Mouse (Mus musculus) heart, embryonic 11.5 days (tissue): ENCODE results near the gene Tceanc2. TPM values are rescaled to one million over a fixed set of nuclear protein-coding genes. Genes with fewer than 3 reads are reported as not detected.
"Not testable (repeated sequence)": the region's sequence is repeated elsewhere in the genome, so short reads cannot be mapped to it uniquely, and the experiment has no call there.

Experiments used
- ATAC-seq: fragments of 200-750 bp; cut with Nextera tagmentation; replicated peaks from 2 replicates; pipeline ENCODE4 v1.8.0; 2017; ENCODE audit warnings: moderate library complexity; ENCODE audit not compliant: insufficient number of reproducible peaks, low FRiP score, low TSS enrichment
- H3K27ac ChIP-seq: fragments of 300-500 bp; sonication (generic); 2 replicates; pipeline ENCODE4 v1.5.1; 2014; ENCODE audit warnings: mild to moderate bottlenecking, low read depth, low read length
- H3K27me3 ChIP-seq: fragments of 300-500 bp; sonication (generic); 2 replicates; pipeline ENCODE4 v1.6.1; 2014; ENCODE audit warnings: mild to moderate bottlenecking, low read length, mixed read lengths; ENCODE audit not compliant: control insufficient read depth, insufficient read depth
- H3K36me3 ChIP-seq: fragments of 300-500 bp; sonication (generic); 2 replicates; pipeline ENCODE4 v1.6.1; 2014; ENCODE audit warnings: mild to moderate bottlenecking, low read length, moderate library complexity, mixed read lengths; ENCODE audit not compliant: control insufficient read depth, insufficient read depth
- H3K4me1 ChIP-seq: fragments of 300-500 bp; sonication (generic); 2 replicates; pipeline ENCODE4 v1.6.1; 2014; ENCODE audit warnings: low read length; ENCODE audit not compliant: control insufficient read depth, insufficient read depth
- H3K4me2 ChIP-seq: fragments of 300-500 bp; sonication (generic); 2 replicates; pipeline ENCODE4 v1.6.1; 2014; ENCODE audit warnings: mild to moderate bottlenecking, moderate library complexity
- H3K4me3 ChIP-seq: fragments of 300-500 bp; sonication (generic); 2 replicates; pipeline ENCODE4 v1.5.1; 2014; ENCODE audit warnings: low read depth, low read length
- H3K9ac ChIP-seq: fragments of 300-500 bp; sonication (generic); 2 replicates; pipeline ENCODE4 v1.6.1; 2014; ENCODE audit warnings: mild to moderate bottlenecking, low read depth, low read length, moderate library complexity
- H3K9me3 ChIP-seq: fragments of 300-500 bp; sonication (generic); replicated peaks from 2 replicates; pipeline ENCODE4 v1.6.1; 2016; ENCODE audit warnings: low read length; ENCODE audit not compliant: control insufficient read depth
- WGBS: fragments of 180-500 bp; shearing (Covaris S2); extraction: QIAGEN DNeasy Blood & Tissue Kit; methylation state at CpG from one replicate; pipeline ENCODE4 v1.1.7; 2014; ENCODE audit not compliant: insufficient replicate concordance; 5-methylcytosine and 5-hydroxymethylcytosine counted together
- polyA plus RNA-seq: library from polyadenylated mRNA; unstranded; fragments of >200 nt; fragmentation: Nextera tagmentation; extraction: Ambion mirVana; gene quantifications from 2 replicates; pipeline ENCODE4 v1.2.1, GENCODE M21; 2014

Tceanc2 gene
- polyA plus RNA-seq, 1 experiment from 2014 or later, result 19.0 TPM

GRCm38 (mm10) chr4:107114278-107114677, 64.6 kb downstream of the Tceanc2 start:
- Histone ChIP-seq H3K4me3 (no peak overlapping the region), H3K36me3 (no peaks in the 10 kb centered on the region), H3K9me3 (no peaks in the 10 kb centered on the region), H3K4me1 (no peaks in the 10 kb centered on the region), H3K27ac (no peak overlapping the region), H3K9ac (no peak overlapping the region), H3K27me3 (no peaks in the 10 kb centered on the region), H3K4me2 (no peak overlapping the region)
- WGBS, result 47% methylated on average over 8 of the region's 8 CpGs
- no peak for ATAC-seq

- not testable (repeated sequence) for H3K9ac ChIP-seq, H3K27me3 ChIP-seq, ATAC-seq, H3K4me2 ChIP-seq, H3K4me3 ChIP-seq, H3K27ac ChIP-seq, H3K36me3 ChIP-seq, H3K9me3 ChIP-seq, H3K4me1 ChIP-seq
- WGBS, result 79% methylated on average over 6 of the region's 6 CpGs
These were observed 69.7 kb downstream of the Tceanc2 start for GRCm38 (mm10) chr4:107109181-107109580.

DNA sequence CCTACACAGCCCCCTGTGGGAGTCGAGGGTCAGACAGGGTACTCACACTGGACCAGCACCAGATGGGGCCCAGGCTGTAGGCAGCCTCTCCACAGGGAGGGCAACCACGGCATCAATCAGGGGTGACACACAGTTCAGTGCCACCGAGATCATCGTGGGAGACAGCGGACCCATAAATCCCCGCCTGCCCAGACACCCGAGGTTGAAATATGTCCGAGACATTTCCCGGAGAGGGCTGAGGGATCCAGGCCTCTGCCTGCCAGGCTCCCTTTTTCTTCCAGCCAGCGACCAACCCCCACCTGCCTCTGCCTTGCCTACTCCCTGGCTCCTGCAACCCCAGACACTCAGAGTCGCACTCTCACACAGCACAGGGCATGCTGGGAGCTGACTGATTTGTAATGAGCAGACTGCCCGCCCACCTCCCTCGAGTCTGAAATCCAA, 70.6 kb downstream of the Tceanc2 start:
- no peaks in the 10 kb centered on the region for H3K9me3 ChIP-seq
- H3K4me1 ChIP-seq, result 0 out of 2 replicates have a peak, but pooled peaks cover 2% of the 10 kb centered on the region
- no peak overlapping the region for H3K4me2 ChIP-seq
- no peaks in the 10 kb centered on the region for H3K27me3 ChIP-seq
- WGBS, result 53% methylated on average over 13 of the region's 13 CpGs
- no peak overlapping the region for H3K27ac ChIP-seq
- no peak for ATAC-seq
- no peak overlapping the region for H3K9ac ChIP-seq
- no peak overlapping the region for H3K4me3 ChIP-seq
- H3K36me3 ChIP-seq, result no peaks in the 10 kb centered on the region

GRCm38 (mm10) chr4:107106777-107107176, 72.1 kb downstream of the Tceanc2 start:
- no peak overlapping the region for H3K4me2 ChIP-seq
- WGBS, result 83% methylated on average over 16 of the region's 16 CpGs
- H3K27me3 ChIP-seq, result no peaks in the 10 kb centered on the region
- ATAC-seq, result no peak
- 0 out of 2 replicates have a peak, but pooled peaks cover 5% of the 10 kb centered on the region for H3K4me1 ChIP-seq
- no peaks in the 10 kb centered on the region for H3K36me3 ChIP-seq
- H3K9me3 ChIP-seq, result no peaks in the 10 kb centered on the region
- H3K9ac ChIP-seq, result no peak overlapping the region
- H3K27ac ChIP-seq, result no peak overlapping the region
- H3K4me3 ChIP-seq, result no peak overlapping the region

DNA sequence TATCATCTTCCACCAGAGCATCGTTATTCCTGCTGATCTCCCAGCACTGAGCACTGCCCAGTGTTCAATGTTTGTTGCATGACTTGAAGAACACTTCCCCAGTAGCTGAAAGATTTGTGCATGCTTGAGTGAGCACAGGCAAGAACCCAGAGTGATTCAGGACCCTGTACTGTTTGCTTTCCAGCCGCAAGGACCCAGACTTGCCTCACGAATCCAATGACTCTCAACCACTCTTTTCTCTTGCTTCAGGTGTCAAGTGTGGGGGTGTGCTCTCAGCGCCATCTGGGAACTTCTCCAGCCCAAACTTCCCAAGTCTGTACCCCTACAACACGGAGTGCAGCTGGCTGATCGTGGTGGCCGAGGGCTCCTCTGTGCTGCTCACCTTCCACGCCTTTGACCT, 76.7 kb downstream of the Tceanc2 start:
- H3K9ac ChIP-seq, result no peak overlapping the region
- 0 out of 2 replicates have a peak, but pooled peaks cover 3% of the 10 kb centered on the region for H3K4me1 ChIP-seq
- no peak overlapping the region for H3K4me3 ChIP-seq
- no peaks in the 10 kb centered on the region for H3K36me3 ChIP-seq
- no peaks in the 10 kb centered on the region for H3K9me3 ChIP-seq
- H3K27ac ChIP-seq, result no peak overlapping the region
- WGBS, result 70% methylated on average over 8 of the region's 8 CpGs
- ATAC-seq, result no peak
- no peak overlapping the region for H3K4me2 ChIP-seq
- H3K27me3 ChIP-seq, result no peaks in the 10 kb centered on the region

DNA sequence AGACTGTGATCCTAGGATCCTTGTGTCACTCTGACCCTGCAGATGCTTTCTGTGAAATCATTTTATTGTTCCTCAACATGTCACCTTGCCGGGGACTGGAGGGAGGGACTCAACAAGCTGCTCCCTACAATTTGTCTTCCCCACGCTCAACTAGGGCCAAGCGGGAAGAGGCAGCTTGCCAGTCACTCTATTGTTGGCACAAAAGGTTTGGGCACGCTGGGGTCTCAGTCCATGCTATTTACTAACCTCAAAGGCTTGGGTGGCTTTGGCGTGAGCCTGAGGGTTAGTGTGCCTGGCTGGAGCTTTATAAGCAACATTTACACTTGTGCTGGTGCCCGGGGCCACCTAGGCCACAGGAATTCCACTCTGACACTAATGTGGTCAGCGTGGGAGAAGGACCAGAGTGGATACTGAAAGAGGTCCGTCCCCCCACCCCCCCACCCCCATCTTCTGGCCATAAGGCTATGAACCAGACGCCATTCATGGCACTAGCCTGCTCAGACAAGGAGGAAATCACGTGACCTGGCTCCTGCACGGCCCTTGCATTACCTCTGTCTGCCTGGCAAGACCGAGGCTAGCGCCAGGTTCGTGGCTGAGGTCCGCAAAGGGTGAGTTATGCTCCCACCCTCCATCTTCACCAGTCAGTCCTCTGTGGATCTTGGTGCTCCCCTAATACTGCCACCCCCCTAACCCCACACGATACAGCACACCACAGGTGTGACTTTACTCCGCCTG, 80.0 kb downstream of the Tceanc2 start:
- Histone ChIP-seq H3K9ac (no peak overlapping the region), H3K4me1 (0 out of 2 replicates have a peak, but pooled peaks cover 9% of the 10 kb centered on the region), H3K4me3 (no peak overlapping the region), H3K9me3 (no peaks in the 10 kb centered on the region), H3K27ac (no peak overlapping the region), H3K4me2 (no peak overlapping the region), H3K27me3 (no peaks in the 10 kb centered on the region), H3K36me3 (no peaks in the 10 kb centered on the region)
- 77% methylated on average over 17 of the region's 17 CpGs for WGBS
- ATAC-seq, result no peak

GRCm38 (mm10) chr4:107098375-107098774, 80.5 kb downstream of the Tceanc2 start:
- no peak overlapping the region for H3K9ac ChIP-seq
- no peaks in the 10 kb centered on the region for H3K9me3 ChIP-seq
- no peaks in the 10 kb centered on the region for H3K27me3 ChIP-seq
- no peak overlapping the region for H3K4me2 ChIP-seq
- no peak overlapping the region for H3K27ac ChIP-seq
- no peaks in the 10 kb centered on the region for H3K36me3 ChIP-seq
- no peak overlapping the region for H3K4me3 ChIP-seq
- WGBS, result 82% methylated on average over 10 of the region's 10 CpGs
- H3K4me1 ChIP-seq, result 0 out of 2 replicates have a peak, but pooled peaks cover 9% of the 10 kb centered on the region
- no peak for ATAC-seq

GRCm38 (mm10) chr4:107097871-107098270, 81.0 kb downstream of the Tceanc2 start:
- H3K27me3 ChIP-seq, result no peaks in the 10 kb centered on the region
- no peaks in the 10 kb centered on the region for H3K9me3 ChIP-seq
- H3K27ac ChIP-seq, result no peak overlapping the region
- no peak for ATAC-seq
- no peak overlapping the region for H3K4me2 ChIP-seq
- H3K36me3 ChIP-seq, result no peaks in the 10 kb centered on the region
- WGBS, result 30% methylated on average over 15 of the region's 15 CpGs
- no peak overlapping the region for H3K9ac ChIP-seq
- H3K4me3 ChIP-seq, result no peak overlapping the region
- H3K4me1 ChIP-seq, result 0 out of 2 replicates have a peak, but pooled peaks cover 9% of the 10 kb centered on the region
